Mouse (Mus musculus): ENCODE results near the gene Vegfd.

Gene Vegfd

DNA sequence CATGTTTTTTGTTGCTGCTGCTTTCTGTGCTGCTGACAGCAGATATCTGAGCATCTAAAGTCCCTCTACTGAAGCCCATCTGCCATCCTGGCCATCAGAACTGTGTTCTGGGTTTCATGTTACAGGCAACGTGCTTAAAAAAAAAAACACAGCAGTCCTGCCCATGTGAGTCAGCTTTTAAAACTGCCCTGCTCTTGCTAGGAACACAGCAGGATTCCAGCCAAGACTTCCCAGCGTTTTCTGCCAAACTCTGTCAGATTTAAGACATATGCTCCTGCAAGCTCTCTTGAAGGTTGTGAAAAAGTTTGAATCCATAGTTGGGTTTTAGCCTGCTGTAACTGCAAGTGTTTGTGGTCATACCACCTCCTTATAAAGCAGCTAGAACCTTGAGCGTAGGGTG lies at the start of gene Vegfd:
TSS of gene Vegfd (plus strand) at position 298 of the 400 bp plus-strand sequence.
- DNase-seq, result no peak

DNA sequence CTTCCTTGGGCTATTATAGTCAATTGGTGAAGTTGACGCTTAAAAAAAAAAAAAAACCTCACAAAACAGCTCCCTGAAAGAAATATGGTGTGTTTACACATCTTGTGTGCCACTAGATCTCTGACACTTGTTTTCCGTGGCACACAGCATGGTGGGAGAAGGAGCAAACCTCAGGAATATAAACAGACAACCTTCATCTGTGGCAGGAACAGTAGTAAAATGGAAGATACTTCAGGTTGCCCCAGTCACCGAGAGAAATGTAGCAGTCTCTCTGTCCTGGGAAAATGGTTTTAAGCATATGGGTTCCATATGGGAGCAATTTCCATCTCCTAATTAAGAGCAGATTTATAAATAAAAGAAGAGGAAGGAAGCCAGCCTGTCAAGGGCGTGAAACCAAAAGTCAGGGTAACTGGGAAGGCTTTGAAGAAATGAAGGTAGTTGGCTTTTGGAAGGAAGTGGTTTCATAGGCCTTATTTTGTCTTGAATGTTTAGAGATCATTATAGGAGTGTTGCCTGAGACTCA lies 49.7 kb upstream of the Vegfd start:
- DNase-seq, result no peak

DNA sequence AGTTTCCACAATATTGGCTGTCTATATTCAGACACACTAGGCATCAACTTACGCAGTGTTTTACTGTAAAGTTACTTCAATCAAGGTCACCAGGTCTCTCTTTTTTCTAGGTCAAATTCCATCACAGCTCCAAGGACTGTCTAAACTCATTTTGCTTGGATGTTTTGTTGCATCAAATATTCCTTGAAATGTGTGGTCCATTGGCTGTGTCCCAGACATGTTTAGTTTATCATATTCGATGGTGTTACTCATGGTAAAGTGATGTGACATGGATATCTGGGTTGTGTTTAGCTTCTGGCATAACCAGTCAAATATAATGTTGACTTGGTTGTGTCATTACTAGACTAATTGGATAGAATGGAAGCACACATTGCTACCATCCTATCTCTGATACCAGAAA lies 42.8 kb upstream of the Vegfd start:
- no peak for DNase-seq

DNA sequence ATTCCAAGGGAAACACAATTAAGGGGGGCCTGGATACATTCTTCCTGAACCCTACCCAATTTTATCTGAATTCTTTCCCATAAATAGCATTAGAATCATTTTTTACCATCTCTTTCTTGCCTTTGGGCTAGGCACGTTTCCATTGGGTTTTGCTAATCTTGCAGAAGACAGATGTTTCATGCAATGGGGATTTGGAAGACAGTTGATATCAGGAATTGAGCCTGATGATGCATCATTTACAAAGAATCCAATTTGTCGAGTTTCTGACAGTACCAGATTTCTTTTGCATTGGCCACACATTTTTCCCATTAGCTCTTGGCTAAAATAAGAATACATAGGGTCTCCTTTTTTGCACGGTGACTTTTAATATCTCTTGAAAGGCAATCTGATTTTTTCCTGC lies 42.4 kb upstream of the Vegfd start:
- no peak for DNase-seq

DNA sequence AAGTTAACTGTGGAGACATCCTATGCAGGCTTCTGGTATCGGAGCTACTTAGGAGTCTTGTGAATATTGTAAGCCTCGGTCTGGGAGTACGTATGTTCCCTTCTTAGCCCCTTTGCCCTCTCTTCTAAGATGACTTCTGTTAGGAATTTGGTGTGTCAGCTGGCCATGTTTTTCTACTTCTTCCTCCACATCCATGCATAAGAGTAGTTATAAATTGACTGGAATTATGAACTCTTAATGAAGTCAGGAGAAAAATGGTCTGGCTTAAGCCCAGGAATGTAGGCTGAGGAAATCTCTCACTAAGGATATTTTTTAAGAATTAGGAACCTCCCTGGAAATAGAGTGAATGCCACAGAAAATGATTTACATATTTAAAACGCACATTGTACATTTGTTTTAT lies 34.6 kb upstream of the Vegfd start:
- no peak for DNase-seq

DNA sequence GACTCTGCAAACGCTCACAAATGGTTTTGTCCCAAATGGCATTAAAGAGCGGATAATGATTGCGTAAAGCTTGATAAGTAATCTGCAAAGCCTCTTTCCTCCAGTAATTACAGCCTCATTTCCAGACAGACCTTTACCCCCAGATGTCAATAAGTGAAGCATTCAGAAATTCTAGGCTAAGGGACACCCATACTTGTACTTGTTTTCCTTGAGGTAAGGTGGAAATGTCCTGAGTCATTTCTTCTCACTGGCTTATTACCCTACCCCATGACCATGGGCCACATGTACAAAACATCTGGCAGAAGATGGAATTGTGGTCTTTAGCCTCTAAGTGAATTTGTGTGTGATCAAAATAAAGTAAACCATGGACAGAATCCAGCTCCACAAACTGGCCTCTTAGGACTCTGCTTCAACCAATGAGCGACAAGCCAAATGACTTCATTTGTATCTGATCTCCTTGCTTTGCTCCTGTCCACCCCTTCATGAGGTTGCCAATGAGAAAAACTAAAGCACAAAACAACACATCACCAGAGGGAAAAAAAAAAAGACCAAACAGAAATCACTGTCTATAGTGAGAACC lies 27.7 kb upstream of the Vegfd start:
- no peak for DNase-seq

DNA sequence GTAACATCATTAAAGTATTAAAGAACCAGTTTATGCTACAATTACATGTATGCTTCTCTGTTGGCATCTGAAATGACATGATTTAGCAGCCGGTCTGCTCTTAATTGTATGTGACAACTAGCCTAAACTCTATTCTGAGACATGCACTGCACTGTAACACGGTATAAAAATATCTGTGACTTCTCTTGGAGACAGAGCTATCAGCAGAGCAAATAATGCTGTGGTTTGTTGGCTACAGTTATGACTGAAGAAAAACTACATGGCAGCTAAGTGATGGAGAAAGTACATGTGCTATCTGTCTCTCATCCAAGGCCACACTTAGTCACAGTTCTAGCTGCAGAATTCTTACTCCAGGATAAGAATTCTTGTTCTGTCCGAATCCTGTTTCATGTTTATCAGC lies 24.2 kb upstream of the Vegfd start:
- no peak for DNase-seq

DNA sequence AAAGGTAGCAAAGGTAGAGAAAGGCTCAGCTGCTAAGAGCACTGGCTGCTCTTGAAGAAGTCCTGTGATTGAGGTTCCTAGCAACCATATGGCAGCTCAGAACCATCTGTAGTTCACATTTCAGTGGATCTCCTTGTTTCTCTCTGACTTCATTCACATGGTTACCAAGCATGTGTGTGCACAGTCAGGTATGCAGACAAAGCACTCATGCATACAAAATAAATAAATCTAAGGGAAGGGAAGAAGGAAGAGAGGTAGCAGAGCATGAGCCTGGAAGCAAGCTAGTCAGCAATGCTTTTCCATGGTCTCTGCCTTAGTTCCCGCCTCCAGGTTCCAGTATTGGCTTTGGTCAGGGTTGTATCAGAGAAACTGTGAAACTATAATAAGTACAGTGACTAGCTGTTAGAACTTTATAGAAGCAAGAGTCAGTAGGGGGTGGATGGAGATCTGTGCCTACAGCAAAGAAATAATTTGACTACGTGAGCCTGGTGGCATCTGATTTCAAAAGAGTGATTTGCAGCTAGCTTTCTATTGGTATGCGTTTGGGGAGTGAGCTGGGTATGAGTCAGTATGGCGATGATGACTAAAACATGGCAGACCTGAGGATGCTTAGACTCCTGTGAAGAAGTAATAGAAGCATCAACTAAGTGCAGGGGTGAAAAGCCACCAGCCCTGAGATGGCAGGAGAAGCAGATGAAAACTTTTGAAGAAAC lies 7.9 kb upstream of the Vegfd start:
- DNase-seq, result no peak

DNA sequence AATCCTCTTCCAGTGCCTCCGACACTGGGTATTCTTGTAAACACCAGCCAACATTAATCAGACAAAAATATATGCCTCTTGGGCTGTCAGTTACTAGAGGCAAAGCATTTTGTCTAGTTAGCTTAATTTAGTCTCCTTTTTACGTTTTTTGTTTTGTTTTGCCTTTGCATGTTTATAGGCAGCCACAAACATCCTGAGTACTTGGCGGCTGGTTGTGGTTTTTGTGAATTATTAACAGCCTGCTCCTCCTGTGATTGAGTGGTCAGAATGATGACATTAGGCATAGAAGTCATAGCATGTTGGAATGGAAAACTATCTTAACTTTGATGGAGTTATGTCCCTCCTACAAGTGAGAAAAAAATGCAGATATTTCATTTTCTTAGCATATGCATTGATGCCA lies 2.6 kb upstream of the Vegfd start:
- DNase-seq, result no peak

DNA sequence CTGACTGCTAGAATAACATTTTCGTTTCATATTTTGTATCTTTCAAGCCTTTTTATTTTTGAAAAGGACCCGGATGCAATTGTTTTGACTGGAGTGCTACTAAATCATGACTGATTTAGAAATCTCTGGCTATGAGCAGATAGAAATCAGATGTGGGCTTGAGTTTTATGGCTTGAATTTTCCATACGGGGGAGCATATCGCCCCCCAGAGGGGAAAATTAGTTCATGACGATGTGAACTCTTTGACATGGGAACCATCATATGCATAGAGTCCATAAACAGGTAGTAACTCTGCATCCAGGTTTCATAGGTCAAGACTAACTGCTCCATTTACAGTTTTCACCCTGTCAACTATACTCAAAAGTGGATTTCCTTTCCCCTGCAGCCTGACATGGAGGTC lies 1.4 kb downstream of the Vegfd start:
- peak in 1 of 2 experiments; percentile 5 for DNase-seq

DNA sequence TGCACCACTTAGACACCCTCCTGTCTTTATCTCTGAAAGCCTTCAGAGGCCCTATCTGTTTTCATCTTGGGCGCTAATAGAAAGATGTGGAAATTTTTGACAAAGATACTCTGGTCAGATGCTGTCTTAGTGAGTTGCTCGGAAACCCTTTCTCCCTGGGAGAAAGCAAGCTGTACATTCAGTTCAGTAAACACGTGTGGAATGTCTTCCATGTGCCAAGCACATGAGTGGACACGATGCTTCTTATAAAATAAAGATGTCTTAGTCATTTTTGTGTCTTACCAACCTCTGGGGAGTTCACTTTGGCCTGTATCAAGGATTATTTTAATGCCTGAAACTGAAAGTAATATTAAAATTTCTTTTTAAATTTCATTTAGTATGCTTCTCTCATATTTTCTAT lies 6.5 kb downstream of the Vegfd start:
- no peak for DNase-seq

DNA sequence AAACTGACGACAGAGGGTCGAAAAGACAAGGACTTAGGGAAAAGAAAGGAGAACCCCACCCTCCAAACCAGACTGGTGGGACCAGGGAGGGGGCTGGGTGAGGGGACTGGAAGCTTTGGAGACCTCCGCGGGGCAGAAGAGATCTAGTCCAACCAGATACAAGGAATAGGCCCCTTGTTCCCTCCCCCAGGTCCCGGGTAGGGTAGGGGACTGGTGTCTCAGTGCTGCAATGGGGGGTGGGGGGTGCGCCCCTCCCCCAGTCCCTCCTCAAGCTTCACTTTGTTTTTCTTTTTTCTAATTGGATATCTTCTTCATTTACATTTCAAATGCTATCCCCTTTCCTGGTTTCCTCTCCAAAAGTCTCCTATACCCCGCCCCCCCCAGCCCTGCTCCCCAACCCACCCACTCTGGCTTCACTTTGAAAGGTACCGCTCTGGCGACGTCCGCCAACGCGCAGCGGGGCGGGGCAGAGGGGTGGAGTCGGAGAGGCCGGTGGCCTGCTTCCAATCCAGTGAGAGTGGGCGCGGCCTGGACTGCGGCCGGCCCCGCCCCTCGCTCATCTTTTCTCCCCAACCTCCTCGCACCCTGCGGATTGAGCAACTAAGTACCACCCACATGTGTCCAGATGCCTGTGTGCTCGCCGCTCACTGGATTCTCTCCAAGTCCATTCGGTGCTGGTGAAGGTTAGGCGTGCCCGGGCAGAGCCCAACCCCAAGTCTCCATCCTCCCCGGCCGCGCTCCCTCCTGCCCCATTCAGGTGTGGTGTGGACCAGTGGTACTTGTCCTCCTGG lies 8.6 kb downstream of the Vegfd start:
- peak; percentile 80 to 82 for DNase-seq

DNA sequence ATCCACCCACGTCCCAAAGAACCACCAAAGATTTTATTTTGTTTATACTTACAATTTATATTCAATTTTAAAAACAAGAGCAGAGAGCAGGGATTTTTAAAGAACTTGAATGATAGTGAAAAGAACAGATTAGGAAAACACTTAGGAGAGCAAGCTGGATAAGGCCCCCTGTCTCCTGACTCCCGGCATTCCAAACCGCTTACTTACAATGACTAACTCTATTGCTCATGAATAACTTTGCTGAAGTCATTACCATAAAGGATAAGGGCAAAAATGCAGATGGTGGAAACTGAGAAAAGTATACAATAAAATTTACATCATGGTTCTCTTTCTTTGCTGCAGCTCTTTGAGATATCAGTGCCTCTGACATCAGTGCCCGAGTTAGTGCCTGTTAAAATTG lies 20.9 kb downstream of the Vegfd start:
- no peak for DNase-seq

DNA sequence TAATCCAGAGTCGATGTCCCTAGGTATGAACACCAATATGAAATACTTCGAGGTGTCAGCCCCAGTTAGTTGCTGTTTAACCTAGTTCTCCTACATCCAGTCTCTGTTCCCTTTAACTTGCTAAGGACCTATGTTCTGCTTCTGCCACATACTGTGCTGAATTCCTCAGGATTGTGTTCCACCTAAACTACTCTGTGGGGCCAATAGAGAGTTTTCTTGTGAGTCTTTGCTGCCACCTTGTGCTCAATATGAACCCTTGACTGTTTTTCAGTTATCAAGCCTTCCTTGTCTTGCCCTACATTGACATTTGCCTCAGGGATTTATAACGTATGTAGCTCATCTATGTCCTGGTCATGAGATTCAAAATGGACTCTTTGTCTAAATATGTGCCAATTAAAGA lies 25.3 kb downstream of the Vegfd start:
- no peak for DNase-seq

DNA sequence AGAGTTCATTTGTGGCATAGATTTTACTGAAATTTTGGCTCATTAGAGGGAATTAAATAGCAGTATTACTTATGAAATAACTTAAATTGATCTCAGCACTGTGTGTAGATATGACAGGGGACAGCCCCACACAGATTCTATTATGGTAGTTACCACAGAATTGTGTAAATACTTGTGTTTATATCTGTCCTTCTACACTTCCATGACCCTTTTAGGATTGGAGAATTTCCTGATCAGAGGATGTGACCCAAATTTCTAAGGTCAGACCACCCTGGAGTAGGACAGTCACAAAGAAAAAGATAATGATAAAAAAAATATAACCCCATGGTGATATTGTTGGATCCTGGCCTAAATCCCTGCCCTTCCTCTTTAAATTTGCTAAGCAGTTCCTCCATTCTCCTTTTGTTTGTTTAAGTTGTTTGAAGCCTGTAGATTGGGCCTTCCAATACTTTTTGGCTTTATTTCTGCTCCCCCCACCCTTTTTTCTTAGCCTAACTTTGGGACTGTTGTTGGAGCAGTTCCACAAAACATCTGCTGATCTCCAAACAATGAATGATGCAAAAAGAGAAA lies 32.0 kb downstream of the Vegfd start:
- no peak for DNase-seq

DNA sequence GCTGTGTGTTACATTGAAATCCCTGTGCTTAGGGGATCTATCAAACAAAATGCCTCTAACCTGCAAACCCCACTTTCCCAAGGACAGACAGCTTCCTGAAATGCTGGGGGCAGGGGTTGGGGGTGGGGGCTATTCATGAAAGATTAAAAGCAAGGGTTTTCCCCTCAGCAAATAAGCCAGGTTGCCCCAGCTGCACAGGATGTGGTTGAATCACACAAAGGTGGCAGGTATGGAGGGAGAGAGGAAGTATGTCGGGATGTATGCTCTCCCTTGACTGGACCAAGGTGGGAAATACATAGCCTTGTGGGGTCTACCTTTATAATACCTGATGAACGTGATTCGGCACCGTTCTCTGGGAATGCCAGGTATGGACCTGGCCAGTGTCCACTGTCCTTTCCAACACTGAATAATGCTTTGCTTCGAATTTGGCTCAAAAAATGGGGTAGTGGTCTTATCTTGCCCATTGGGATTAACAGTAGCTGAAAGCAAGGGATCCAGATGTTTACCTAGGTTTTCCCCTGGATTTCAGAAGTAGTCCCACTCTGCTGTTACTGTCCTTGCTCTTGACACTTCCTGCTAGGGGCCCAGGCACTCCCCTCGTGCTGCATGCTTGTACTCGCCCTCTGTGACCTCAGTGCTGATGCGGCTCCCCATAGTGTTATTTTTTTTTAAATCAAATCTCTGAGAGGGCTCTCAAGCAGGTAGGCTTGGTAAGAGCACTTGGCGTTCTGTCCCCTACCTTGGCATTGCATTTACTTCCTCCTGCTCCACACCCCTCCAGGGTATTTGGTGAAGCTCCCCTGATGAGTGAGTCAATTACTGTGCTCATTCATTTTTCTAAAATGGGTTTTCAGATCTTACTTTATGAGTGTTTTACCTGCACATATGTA lies 33.2 kb downstream of the Vegfd start:
- no peak for DNase-seq

DNA sequence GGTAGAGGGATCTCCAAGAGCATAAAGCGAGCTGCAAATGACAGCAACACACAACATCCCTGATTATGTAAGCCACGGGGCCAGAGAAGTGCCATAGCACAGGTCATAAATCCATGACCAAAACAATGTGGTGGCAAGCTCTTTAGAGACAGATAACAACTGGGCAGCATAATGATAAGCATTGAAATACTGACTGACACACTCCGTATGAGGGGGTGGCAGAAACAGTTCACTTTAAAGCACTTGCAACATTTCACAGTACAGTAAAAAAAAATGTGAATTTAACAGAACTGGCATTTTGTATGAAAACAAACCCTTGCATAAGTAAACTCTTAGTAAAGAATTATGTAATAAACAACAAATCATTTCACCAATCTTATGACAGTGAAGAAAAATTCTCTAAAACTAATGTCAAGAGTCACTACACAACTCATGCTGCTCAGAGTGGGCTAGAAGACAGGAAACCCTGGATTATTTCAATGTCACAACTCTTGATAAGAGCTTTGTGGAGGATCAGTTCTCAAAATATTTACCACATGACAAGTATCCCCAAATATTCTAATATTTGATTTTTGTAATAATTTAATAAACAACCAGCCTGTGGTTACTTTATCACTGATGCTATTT lies 35.2 kb downstream of the Vegfd start:
- DNase-seq, result no peak

DNA sequence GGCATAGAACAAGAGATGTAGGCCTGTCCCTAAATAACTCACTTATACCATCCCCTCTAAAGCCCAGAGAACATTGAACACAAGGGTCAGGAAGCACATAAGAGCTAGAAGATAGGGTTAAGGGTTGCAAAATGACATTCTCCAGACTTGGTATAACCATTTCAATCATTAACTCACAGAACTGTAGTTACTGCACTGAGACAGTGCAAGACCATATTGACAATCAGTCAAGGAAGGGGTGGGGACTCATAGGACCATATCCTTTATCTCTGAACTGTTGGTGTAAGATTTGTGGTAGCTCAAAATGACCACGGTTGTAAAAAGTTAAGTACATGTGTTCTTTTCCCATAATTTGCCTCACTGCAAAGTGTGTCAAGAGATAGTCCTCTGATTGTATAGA lies 37.4 kb downstream of the Vegfd start:
- no peak for DNase-seq

DNA sequence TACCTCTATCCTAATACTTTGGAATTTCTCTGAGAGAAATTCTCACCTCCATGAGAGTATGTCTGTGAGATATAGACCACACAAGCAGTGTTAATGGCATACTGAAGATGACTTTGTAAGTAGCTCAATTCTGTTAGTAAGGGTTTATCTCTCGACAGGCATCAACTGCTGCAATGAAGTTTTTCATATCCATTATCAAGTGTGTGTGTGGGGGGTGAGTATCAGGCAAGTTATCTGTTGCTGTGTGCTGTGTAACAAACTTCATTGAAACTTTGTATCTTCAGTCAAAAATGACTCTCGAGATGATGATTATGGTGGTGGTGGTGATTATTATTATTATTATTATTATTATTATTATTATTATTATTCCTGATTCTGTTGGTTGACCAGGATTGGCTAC lies 43.6 kb downstream of the Vegfd start:
- DNase-seq, result no peak

DNA sequence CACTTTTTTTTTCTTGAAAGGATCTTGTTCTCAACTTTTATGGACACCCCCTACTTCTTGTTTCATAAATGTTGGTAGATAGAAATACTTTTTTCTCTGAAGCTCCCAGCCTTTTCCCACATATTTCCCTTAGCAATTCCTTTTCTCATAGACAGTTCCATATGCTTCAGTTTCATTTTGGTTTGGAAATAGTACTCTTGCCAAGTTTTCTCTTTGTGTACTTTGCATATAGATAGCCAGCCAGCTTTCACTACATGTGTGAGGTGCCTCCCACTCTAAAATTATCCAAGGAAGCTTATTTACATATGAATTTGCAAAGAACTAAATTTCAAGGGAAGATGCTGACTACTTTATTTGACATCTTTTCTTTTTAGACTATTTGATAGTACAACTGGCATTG lies 44.8 kb downstream of the Vegfd start:
- no peak for DNase-seq

DNA sequence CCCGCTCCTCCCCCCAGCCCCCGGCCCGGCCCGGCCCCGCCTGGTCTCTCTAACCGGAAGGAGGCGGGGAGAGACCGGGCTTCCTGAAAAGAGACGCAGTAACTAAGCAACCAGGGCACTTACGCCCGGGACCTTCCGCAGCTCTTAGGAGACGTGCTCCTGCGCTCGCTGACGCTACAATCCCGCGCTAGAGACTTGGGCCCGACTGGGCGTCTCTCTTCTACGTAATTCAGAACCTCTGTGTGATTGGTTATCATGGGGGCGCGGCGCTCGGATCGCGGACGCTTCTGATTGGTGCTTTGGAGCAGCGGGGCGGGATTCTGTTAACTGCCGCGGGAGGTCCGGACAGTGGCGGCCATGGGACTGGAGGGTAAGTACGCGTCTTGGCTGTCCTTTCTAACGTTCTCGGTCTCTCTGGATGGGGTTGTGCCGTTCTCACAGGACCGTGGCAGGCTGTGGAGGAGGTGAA lies 46.3 kb downstream of the Vegfd start, which contains the start of gene Piga:
TSS of gene Piga (plus strand) at position 317 of the 469 bp plus-strand sequence.
- peak; percentile 85 to 88 for DNase-seq

DNA sequence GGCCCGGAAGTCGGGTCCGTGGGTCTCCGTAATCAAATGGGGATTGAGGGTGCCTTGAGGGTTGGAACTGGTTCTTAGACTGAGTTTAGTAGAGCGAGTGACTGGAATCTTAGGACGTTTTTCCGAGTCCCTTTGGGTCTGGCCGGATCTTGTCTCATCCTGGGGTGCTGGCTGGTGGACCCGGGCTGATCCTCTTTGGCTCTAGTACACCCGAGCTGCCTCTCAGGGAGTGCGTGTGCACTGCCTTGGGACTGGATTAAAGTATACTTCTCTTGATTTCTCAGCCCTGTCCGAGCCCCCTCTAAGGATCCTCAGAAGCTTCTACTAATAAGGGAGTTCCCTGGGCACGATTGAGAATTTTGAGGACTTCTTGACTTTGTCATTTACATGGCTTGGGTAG lies 46.8 kb downstream of the Vegfd start:
- no peak for DNase-seq

Measured in B cell, adult 2 months (primary cell).